Mouse (Mus musculus) kidney, adult 2 months (tissue): ENCODE data around the gene Gzmd. TPM values are rescaled to one million over a fixed set of nuclear protein-coding genes. Genes with fewer than 3 reads are reported as not detected.
A peak's percentile ranks its signal among the peaks of the same experiment; 100 is the strongest.

ENCODE experiments used
- DNase-seq: peaks from one replicate; pipeline ENCODE4 v3.0.0; 2021
- H3K27ac ChIP-seq: fragments of 200-500 bp; 2 replicates; pipeline ENCODE4 v1.5.1; 2012; ENCODE audit warnings: low read depth, low read length, control low read depth, inconsistent platforms; ENCODE audit not compliant: insufficient read depth
- H3K27me3 ChIP-seq: fragments of 200-500 bp; replicated peaks from 2 replicates; pipeline ENCODE4 v1.6.1; 2012; ENCODE audit warnings: mild to moderate bottlenecking, moderate library complexity, low read length, inconsistent platforms; ENCODE audit not compliant: control insufficient read depth, insufficient read depth
- H3K36me3 ChIP-seq: fragments of 200-500 bp; 2 replicates; pipeline ENCODE4 v1.6.1; 2012; ENCODE audit warnings: mild to moderate bottlenecking, moderate library complexity, low read length, inconsistent platforms; ENCODE audit not compliant: control insufficient read depth, insufficient read depth
- H3K4me1 ChIP-seq: fragments of 200-500 bp; 2 replicates; pipeline ENCODE4 v1.6.1; 2011; ENCODE audit warnings: low read length; ENCODE audit not compliant: control insufficient read depth, insufficient read depth
- H3K4me3 ChIP-seq: fragments of 200-500 bp; 2 replicates; pipeline ENCODE4 v1.5.1; 2011; ENCODE audit warnings: mild to moderate bottlenecking, low read depth, low read length, control low read depth; ENCODE audit not compliant: insufficient read depth
- CTCF ChIP-seq: fragments of 200-500 bp; conservative IDR thresholded peaks from 2 replicates; pipeline ENCODE4 v1.5.1; 2011; ENCODE audit warnings: low read depth, mild to moderate bottlenecking, control low read depth, low read length, moderate library complexity, mixed read lengths; ENCODE audit not compliant: insufficient read depth, insufficient read length
- POLR2A ChIP-seq: fragments of 200-500 bp; IDR thresholded peaks from one replicate; pipeline ENCODE4 v1.6.1; 2011; ENCODE audit warnings: low read depth, low read length, control low read depth
- WGBS: fragments of 180-500 bp; shearing (Covaris S2); methylation state at CpG from one replicate; pipeline ENCODE4 v1.1.7; 2018; 5-methylcytosine and 5-hydroxymethylcytosine counted together
- polyA plus RNA-seq: library from polyadenylated mRNA; depleted of rRNA; stranded (reverse); fragments of >200 nt; gene quantifications from 2 replicates; pipeline ENCODE4 v1.2.3, GENCODE M21; 2012

Gzmd gene
- polyA plus RNA-seq, 1 experiment: not detected

GRCm38 (mm10) chr14:56105016-56105415 is 27.4 kb downstream of the Gzmd start:
- TF ChIP-seq CTCF (no peak), POLR2A (no peak)
- Histone ChIP-seq H3K27ac (no peak overlapping the region), H3K36me3 (no peaks in the 10 kb centered on the region), H3K27me3 (no peaks in the 10 kb centered on the region), H3K4me3 (no peak overlapping the region), H3K4me1 (no peaks in the 10 kb centered on the region)
- peak; percentile 6 for DNase-seq
- 78% methylated on average over 5 of the region's 5 CpGs for WGBS

- TF ChIP-seq POLR2A (no peak), CTCF (no peak)
- Histone ChIP-seq H3K4me3 (no peak overlapping the region), H3K4me1 (no peaks in the 10 kb centered on the region), H3K27me3 (no peaks in the 10 kb centered on the region), H3K36me3 (no peaks in the 10 kb centered on the region), H3K27ac (no peak overlapping the region)
- no peak for DNase-seq
- 76% methylated on average over 3 of the region's 3 CpGs for WGBS
Observed at GRCm38 (mm10) chr14:56103452-56103851, 29.0 kb downstream of the Gzmd start.

GRCm38 (mm10) chr14:56102386-56102785 is 30.0 kb downstream of the Gzmd start, which contains the start of gene Ctsg:
Ctsg (minus strand) TSS chr14:56102574.
- no peak for DNase-seq
- TF ChIP-seq CTCF (no peak), POLR2A (no peak)
- no peaks in the 10 kb centered on the region for H3K4me1 ChIP-seq
- H3K27ac ChIP-seq: no peak within 1 kb of the TSS
- H3K36me3 ChIP-seq: no peaks in the 10 kb centered on the region
- WGBS: 54% methylated on average over 10 of the region's 10 CpGs
- H3K27me3 ChIP-seq: no peaks in the 10 kb centered on the region
- H3K4me3 ChIP-seq: no peak within 1 kb of the TSS

- WGBS: 87% methylated on average over 4 of the region's 4 CpGs
- no peaks in the 10 kb centered on the region for H3K4me1 ChIP-seq
- no peaks in the 10 kb centered on the region; the same call in 1 of the 2 replicates for H3K27me3 ChIP-seq
- peak; percentile 29 for DNase-seq
- no peak overlapping the region for H3K4me3 ChIP-seq
- TF ChIP-seq POLR2A: no peak
- peak; percentile 45 for TF ChIP-seq CTCF
- no peaks in the 10 kb centered on the region for H3K36me3 ChIP-seq
- no peak overlapping the region for H3K27ac ChIP-seq
Observed at GRCm38 (mm10) chr14:56098940-56099339, 33.5 kb downstream of the Gzmd start.

- H3K27ac ChIP-seq: no peak overlapping the region
- no peaks in the 10 kb centered on the region for H3K4me1 ChIP-seq
- H3K4me3 ChIP-seq: no peak overlapping the region
- no peaks in the 10 kb centered on the region; the same call in 1 of the 2 replicates for H3K27me3 ChIP-seq
- WGBS: 81% methylated on average over 1 of the region's 1 CpGs
- no peak for DNase-seq
- TF ChIP-seq CTCF: no peak
- no peak for TF ChIP-seq POLR2A
- no peaks in the 10 kb centered on the region for H3K36me3 ChIP-seq
Observed at GRCm38 (mm10) chr14:56097597-56097996, 34.8 kb downstream of the Gzmd start.

GRCm38 (mm10) chr14:56093353-56093752 is 39.1 kb downstream of the Gzmd start:
- WGBS: 67% methylated on average over 2 of the region's 2 CpGs
- TF ChIP-seq CTCF (no peak), POLR2A (no peak)
- H3K36me3 ChIP-seq: no peaks in the 10 kb centered on the region

GRCm38 (mm10) chr14:56086711-56087110 is 45.7 kb downstream of the Gzmd start:
- TF ChIP-seq POLR2A (no peak), CTCF (no peak)
- H3K36me3 ChIP-seq: no peaks in the 10 kb centered on the region

More at GRCm38 (mm10) chr14:56093353-56093752, 39.1 kb downstream of the Gzmd start:
- no peaks in the 10 kb centered on the region; the same call in 1 of the 2 replicates for H3K27me3 ChIP-seq
- H3K4me1 ChIP-seq: no peaks in the 10 kb centered on the region
- H3K4me3 ChIP-seq: no peak overlapping the region
- no peak for DNase-seq
- no peak overlapping the region for H3K27ac ChIP-seq

More at GRCm38 (mm10) chr14:56086711-56087110, 45.7 kb downstream of the Gzmd start:
- no peaks in the 10 kb centered on the region for H3K27me3 ChIP-seq
- no peak overlapping the region for H3K27ac ChIP-seq
- no peak overlapping the region for H3K4me3 ChIP-seq
- no peaks in the 10 kb centered on the region for H3K4me1 ChIP-seq
- DNase-seq: no peak
- 68% methylated on average over 3 of the region's 3 CpGs for WGBS
